Mouse (Mus musculus) limb, embryonic 14.5 days (tissue): ENCODE results near the gene Hdc. TPM values are rescaled to one million over a fixed set of nuclear protein-coding genes. Genes with fewer than 3 reads are reported as not detected.

Experiments used
- ATAC-seq: fragments of 200-750 bp; cut with Nextera tagmentation; 2 replicates; pipeline ENCODE4 v1.8.0; 2017; ENCODE audit warnings: low read depth, moderate number of reproducible peaks, moderate TSS enrichment; ENCODE audit not compliant: low FRiP score
- DNase-seq: peaks from one replicate; pipeline ENCODE4 v3.0.0-alpha.2; 2015; ENCODE audit warnings: low spot score
- H3K27ac ChIP-seq: fragments of 300-500 bp; sonication (generic); replicated peaks from 2 replicates; pipeline ENCODE4 v1.5.1; 2014; ENCODE audit warnings: low read depth, mild to moderate bottlenecking, low read length, moderate library complexity, mixed read lengths
- H3K27me3 ChIP-seq: fragments of 300-500 bp; sonication (generic); 2 replicates; pipeline ENCODE4 v1.6.1; 2014; ENCODE audit warnings: low read length, mixed read lengths; ENCODE audit not compliant: control insufficient read depth, insufficient read depth
- H3K36me3 ChIP-seq: fragments of 300-500 bp; sonication (generic); 2 replicates; pipeline ENCODE4 v1.6.1; 2014; ENCODE audit warnings: mild to moderate bottlenecking, low read length, moderate library complexity, mixed read lengths; ENCODE audit not compliant: control insufficient read depth, insufficient read depth
- H3K4me1 ChIP-seq: fragments of 300-500 bp; sonication (generic); 2 replicates; pipeline ENCODE4 v1.6.1; 2014; ENCODE audit warnings: antibody characterized with exemption, low read length, mixed read lengths; ENCODE audit not compliant: control insufficient read depth, insufficient read depth
- H3K4me2 ChIP-seq: fragments of 300-500 bp; sonication (generic); replicated peaks from 2 replicates; pipeline ENCODE4 v1.6.1; 2014; ENCODE audit warnings: low read depth, mild to moderate bottlenecking, low read length, moderate library complexity; ENCODE audit not compliant: severe bottlenecking
- H3K4me3 ChIP-seq: fragments of 300-500 bp; sonication (generic); replicated peaks from 2 replicates; pipeline ENCODE4 v1.5.1; 2014; ENCODE audit warnings: low read length
- H3K9ac ChIP-seq: fragments of 300-500 bp; sonication (generic); 2 replicates; pipeline ENCODE4 v1.6.1; 2014; ENCODE audit warnings: mild to moderate bottlenecking, low read depth, low read length, moderate library complexity; ENCODE audit not compliant: severe bottlenecking
- H3K9me3 ChIP-seq: fragments of 300-500 bp; sonication (generic); 2 replicates; pipeline ENCODE4 v1.6.1; 2016; ENCODE audit warnings: low read length; ENCODE audit not compliant: control insufficient read depth
- POLR2A ChIP-seq: fragments of 200-500 bp; IDR thresholded peaks from 2 replicates; pipeline ENCODE4 v1.8.0; 2012; ENCODE audit warnings: inconsistent platforms, mild to moderate bottlenecking, moderate library complexity, borderline replicate concordance; ENCODE audit not compliant: insufficient read depth, insufficient read length; ENCODE audit errors: extremely low read depth
- WGBS: fragments of 180-500 bp; shearing (Covaris S2); extraction: QIAGEN DNeasy Blood & Tissue Kit; methylation state at CpG from one replicate; pipeline ENCODE4 v1.1.7; 2014; 5-methylcytosine and 5-hydroxymethylcytosine counted together
- polyA plus RNA-seq, 2 experiments: library from polyadenylated mRNA; depleted of rRNA in 1 of 2; stranded (reverse) in 1 of 2; unstranded in 1 of 2; fragments of >200 nt; fragmentation: Nextera tagmentation in 1 of 2; extraction: Ambion mirVana in 1 of 2; gene quantifications; 2 replicates each; pipeline versions ENCODE4 v1.2.1 to v1.2.3; 2012 to 2014

Hdc gene
- polyA plus RNA-seq, 2 experiments: 19.3 to 40.6 TPM

DNA sequence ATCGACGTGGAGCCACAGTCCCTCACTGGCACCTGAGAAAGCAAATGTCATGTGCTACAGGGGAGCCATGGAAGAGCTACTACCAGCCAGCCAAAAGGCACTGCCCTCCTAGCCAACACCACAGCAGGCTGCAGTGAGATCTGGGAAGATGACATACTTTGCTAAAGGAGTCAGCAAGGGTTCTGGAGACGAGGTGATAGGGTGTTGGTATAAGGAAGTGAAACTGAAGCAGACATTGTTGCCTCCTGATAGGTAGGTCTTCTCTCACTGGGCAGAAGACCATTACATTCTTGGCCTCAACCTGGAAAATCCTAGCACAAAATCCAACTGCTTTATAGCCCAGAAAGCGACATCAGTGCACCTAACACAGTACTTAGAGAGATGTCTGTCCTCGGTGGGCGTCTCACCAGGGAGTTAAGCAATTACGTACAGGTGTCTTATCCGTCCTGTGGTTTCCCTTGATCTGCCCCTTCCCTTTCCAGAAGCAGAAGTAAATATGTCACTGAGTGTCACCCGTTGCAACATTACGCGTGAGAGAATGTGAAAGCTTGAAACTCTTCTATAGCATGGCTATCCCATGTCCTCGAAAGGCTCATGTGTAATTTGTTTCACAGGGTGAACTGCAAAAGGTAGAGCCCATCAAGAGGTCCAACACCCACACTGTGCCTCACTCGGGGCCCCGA lies 17.0 kb downstream of the Hdc start:
- Histone ChIP-seq H3K9me3 (no peaks in the 10 kb centered on the region), H3K4me3 (no peak overlapping the region), H3K27ac (no peak overlapping the region), H3K36me3 (no peaks in the 10 kb centered on the region), H3K4me2 (no peak overlapping the region), H3K4me1 (no peaks in the 10 kb centered on the region), H3K9ac (no peak overlapping the region), H3K27me3 (no peaks in the 10 kb centered on the region)
- no peak for ATAC-seq
- WGBS: 89% methylated on average over 14 of the region's 14 CpGs
- DNase-seq: no peak
- no peak for TF ChIP-seq POLR2A

GRCm38 (mm10) chr2:126600533-126600932 lies 18.6 kb downstream of the Hdc start:
- Histone ChIP-seq H3K4me3 (no peak overlapping the region), H3K4me1 (no peaks in the 10 kb centered on the region), H3K27me3 (no peaks in the 10 kb centered on the region), H3K9me3 (no peaks in the 10 kb centered on the region), H3K36me3 (no peaks in the 10 kb centered on the region), H3K27ac (no peak overlapping the region), H3K9ac (no peak overlapping the region), H3K4me2 (no peak overlapping the region)
- no peak for TF ChIP-seq POLR2A
- 87% methylated on average over 14 of the region's 14 CpGs for WGBS
- DNase-seq (no peak), ATAC-seq (no peak)

DNA sequence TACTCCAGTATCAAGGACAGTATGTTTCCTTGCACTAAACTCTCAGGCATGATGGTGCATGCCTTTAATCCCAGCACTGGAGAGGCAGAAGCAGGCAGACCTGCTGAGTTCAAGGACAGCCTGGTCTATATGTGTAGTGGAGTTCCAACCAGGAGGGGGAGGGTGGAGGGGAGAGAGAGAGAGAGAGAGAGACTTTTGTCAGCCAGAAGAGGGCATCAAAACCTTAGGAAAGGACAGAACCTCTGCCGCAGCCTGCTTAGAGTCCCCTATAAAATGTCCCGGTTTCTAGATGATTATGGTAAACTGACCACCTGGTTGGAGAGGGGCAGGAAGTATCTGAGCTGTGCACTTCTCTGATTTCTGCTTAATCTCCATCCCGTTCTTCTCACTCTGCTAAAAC lies 20.1 kb downstream of the Hdc start:
- H3K9me3 ChIP-seq: no peaks in the 10 kb centered on the region
- WGBS: 4% methylated on average over 3 of the region's 3 CpGs
- TF ChIP-seq POLR2A: no peak
- ATAC-seq (peak; percentile 70), DNase-seq (peak; percentile 57)
- H3K4me3 ChIP-seq: no peak overlapping the region
- no peak overlapping the region for H3K27ac ChIP-seq
- H3K4me1 ChIP-seq: no peaks in the 10 kb centered on the region
- H3K36me3 ChIP-seq: no peaks in the 10 kb centered on the region
- no peak overlapping the region; the same call in 1 of the 2 replicates for H3K4me2 ChIP-seq
- H3K9ac ChIP-seq: no peak overlapping the region
- H3K27me3 ChIP-seq: no peaks in the 10 kb centered on the region

DNA sequence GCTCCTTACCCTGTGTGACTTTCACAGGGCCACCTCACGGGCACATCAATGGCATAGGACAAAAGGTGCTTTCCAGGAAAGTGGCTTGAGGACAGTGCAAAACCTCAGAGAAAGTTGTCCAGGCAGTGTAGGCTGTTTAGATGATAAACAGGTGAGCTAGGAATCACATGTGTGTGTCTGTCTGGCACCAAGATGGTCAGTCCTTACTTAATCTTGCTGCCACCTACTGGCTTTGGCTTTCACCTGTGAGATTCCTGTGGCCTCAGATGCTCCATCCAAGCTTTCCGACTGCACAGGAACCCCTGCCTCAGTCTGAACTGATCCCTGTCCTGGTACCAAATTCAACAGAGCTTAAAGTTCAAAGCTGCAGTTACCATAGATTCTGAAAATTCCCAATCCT lies 20.7 kb downstream of the Hdc start:
- H3K9me3 ChIP-seq: no peaks in the 10 kb centered on the region
- 48% methylated on average over 2 of the region's 2 CpGs for WGBS
- H3K27me3 ChIP-seq: no peaks in the 10 kb centered on the region
- no peak for ATAC-seq
- no peaks in the 10 kb centered on the region for H3K4me1 ChIP-seq
- no peak overlapping the region for H3K4me2 ChIP-seq
- H3K9ac ChIP-seq: no peak overlapping the region
- no peak overlapping the region for H3K27ac ChIP-seq
- H3K4me3 ChIP-seq: no peak overlapping the region
- DNase-seq: no peak
- TF ChIP-seq POLR2A: no peak
- no peaks in the 10 kb centered on the region for H3K36me3 ChIP-seq

GRCm38 (mm10) chr2:126597279-126598241 lies 21.5 kb downstream of the Hdc start:
- Histone ChIP-seq H3K4me1 (no peaks in the 10 kb centered on the region), H3K9me3 (no peaks in the 10 kb centered on the region), H3K9ac (no peak overlapping the region), H3K4me3 (no peak overlapping the region), H3K4me2 (no peak overlapping the region), H3K36me3 (no peaks in the 10 kb centered on the region), H3K27ac (no peak overlapping the region), H3K27me3 (no peaks in the 10 kb centered on the region)
- WGBS: 87% methylated on average over 20 of the region's 20 CpGs
- TF ChIP-seq POLR2A: no peak
- DNase-seq (no peak), ATAC-seq (no peak)
